Mouse (Mus musculus) layer of hippocampus, adult 9-10 months (tissue): ENCODE measurements around the gene Adat1.

Experiments
- DNase-seq: peaks from one replicate; pipeline ENCODE4 v3.0.0; 2022; ENCODE audit warnings: low spot score

Gene Adat1

GRCm38 (mm10) chr8:111968541-111968940 lies 23.6 kb downstream of the Adat1 start:
- DNase-seq = no peak

- DNase-seq = no peak
Observed at GRCm38 (mm10) chr8:111967246-111967870, 24.7 kb downstream of the Adat1 start.

GRCm38 (mm10) chr8:111964849-111965561 lies 27.1 kb downstream of the Adat1 start:
- DNase-seq = no peak

GRCm38 (mm10) chr8:111964351-111964750 lies 27.8 kb downstream of the Adat1 start:
- no peak for DNase-seq

- no peak for DNase-seq
Observed at GRCm38 (mm10) chr8:111963546-111963945, 28.6 kb downstream of the Adat1 start.

- no peak for DNase-seq
Observed at GRCm38 (mm10) chr8:111963091-111963490, 29.0 kb downstream of the Adat1 start.

- no peak for DNase-seq
Observed at GRCm38 (mm10) chr8:111962589-111962988, 29.5 kb downstream of the Adat1 start.

- no peak for DNase-seq
Observed at GRCm38 (mm10) chr8:111961330-111961729, 30.8 kb downstream of the Adat1 start.

GRCm38 (mm10) chr8:111960591-111961321 lies 31.3 kb downstream of the Adat1 start:
- DNase-seq = no peak

GRCm38 (mm10) chr8:111957231-111957630 lies 34.9 kb downstream of the Adat1 start:
- no peak for DNase-seq

GRCm38 (mm10) chr8:111955879-111956278 lies 36.2 kb downstream of the Adat1 start:
- no peak for DNase-seq

- DNase-seq = no peak
Observed at GRCm38 (mm10) chr8:111954844-111955594, 37.1 kb downstream of the Adat1 start.

GRCm38 (mm10) chr8:111951936-111952335 lies 40.2 kb downstream of the Adat1 start:
- no peak for DNase-seq

GRCm38 (mm10) chr8:111951317-111951716 lies 40.8 kb downstream of the Adat1 start:
- no peak for DNase-seq

GRCm38 (mm10) chr8:111950846-111951245 lies 41.3 kb downstream of the Adat1 start:
- DNase-seq = no peak

GRCm38 (mm10) chr8:111947954-111948353 lies 44.1 kb downstream of the Adat1 start:
- no peak for DNase-seq

GRCm38 (mm10) chr8:111947144-111947543 lies 45.0 kb downstream of the Adat1 start:
- no peak for DNase-seq

GRCm38 (mm10) chr8:111943544-111943943 lies 48.6 kb downstream of the Adat1 start:
- no peak for DNase-seq

GRCm38 (mm10) chr8:111941101-111941454 lies 51.0 kb downstream of the Adat1 start:
- DNase-seq = no peak

- peak; percentile 90 for DNase-seq
Observed at GRCm38 (mm10) chr8:111940171-111941100, 51.7 kb downstream of the Adat1 start, which contains the start of gene Gabarapl2. TSS of gene Gabarapl2 (plus strand) at chr8:111940703.

- DNase-seq = no peak
Observed at GRCm38 (mm10) chr8:111939516-111940142, 52.5 kb downstream of the Adat1 start.
